Mouse (Mus musculus): Measurements from ENCODE around the gene Serinc2. TPM values are rescaled to one million over a fixed set of nuclear protein-coding genes. Genes with fewer than 3 reads are reported as not detected.

The Serinc2 gene
- polyA plus RNA-seq, 1 experiment from 2014 or later: 4.4 TPM

DNA sequence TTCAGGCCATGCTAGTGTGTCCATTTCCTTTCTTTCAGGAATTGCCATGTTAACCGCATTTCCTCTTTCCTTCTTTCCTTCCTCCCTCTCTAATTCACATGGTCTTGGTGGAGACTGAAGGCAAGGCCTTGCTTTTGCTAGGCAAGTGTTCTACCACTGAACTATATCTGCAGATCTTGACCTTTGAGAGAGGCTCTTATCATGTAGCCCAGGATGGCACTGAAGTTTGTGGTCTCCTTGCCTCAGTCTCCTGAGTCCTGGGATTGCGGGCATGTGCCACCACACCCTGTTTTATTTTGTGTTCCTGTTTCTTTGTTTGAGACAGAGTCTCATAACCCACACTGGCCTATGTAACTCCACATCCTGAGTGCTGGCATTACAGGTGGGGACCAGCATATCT lies 67.1 kb downstream of the Serinc2 start:
- Histone ChIP-seq H3K4me2 (ENCODE audit: low read depth, low read length) (no peak overlapping the region), H3K9me3 (ENCODE audit: low read length) (no peaks in the 10 kb centered on the region), H3K4me1 (ENCODE audit: insufficient read depth) (0 out of 2 replicates have a peak, but pooled peaks cover 3% of the 10 kb centered on the region), H3K9ac (replicated peaks) (no peak overlapping the region), H3K27ac (ENCODE audit: low read depth) (no peak overlapping the region), H3K36me3 (replicated peaks; ENCODE audit: insufficient read depth, low read length) (no peaks in the 10 kb centered on the region), H3K27me3 (ENCODE audit: insufficient read depth, low read length) (no peaks in the 10 kb centered on the region), H3K4me3 (ENCODE audit: low read depth, low read length) (no peak overlapping the region)
- TF ChIP-seq CTCF (IDR thresholded peaks at IDR 0.05; ENCODE audit: low read depth) (no peak), EP300 (IDR thresholded peaks at IDR 0.05; ENCODE audit: low read depth) (no peak)
- WGBS (ENCODE audit: insufficient replicate concordance): 79% methylated on average over 2 of the region's 2 CpGs
- ATAC-seq (no peak), DNase-seq (no peak)

Other genes starting within 250 kb of the Serinc2 start
- 2.3 and 3.0 TPM in 2 replicates for gene Col16a1, start 231.4 kb downstream of the Serinc2 start, polyA plus RNA-seq (2015; fragmentation: Nextera tagmentation; extraction: Ambion mirVana)
- gene Pef1, start 176.6 kb downstream of the Serinc2 start, polyA plus RNA-seq (2015; fragmentation: Nextera tagmentation; extraction: Ambion mirVana): 25.0 and 26.0 TPM in 2 replicates
- not detected in 2 replicates for gene Hcrtr1, start 139.8 kb downstream of the Serinc2 start, polyA plus RNA-seq (2015; fragmentation: Nextera tagmentation; extraction: Ambion mirVana)
- 22.6 and 22.9 TPM in 2 replicates for gene Tinagl1, start 104.1 kb downstream of the Serinc2 start, polyA plus RNA-seq (2015; fragmentation: Nextera tagmentation; extraction: Ambion mirVana)
- not detected in 2 replicates for gene Gm853, start 56.8 kb downstream of the Serinc2 start, polyA plus RNA-seq (2015; fragmentation: Nextera tagmentation; extraction: Ambion mirVana)
- gene Fabp3, start 29.4 kb upstream of the Serinc2 start, polyA plus RNA-seq (2015; fragmentation: Nextera tagmentation; extraction: Ambion mirVana): 1.3 and 26.0 TPM in 2 replicates
- gene Gm10570, start 29.5 kb upstream of the Serinc2 start, polyA plus RNA-seq (2015; fragmentation: Nextera tagmentation; extraction: Ambion mirVana): not detected in 2 replicates
- 26.3 and 27.5 TPM in 2 replicates for gene Zcchc17, start 80.7 kb upstream of the Serinc2 start, polyA plus RNA-seq (2015; fragmentation: Nextera tagmentation; extraction: Ambion mirVana)
- gene Snrnp40, start 80.9 kb upstream of the Serinc2 start, polyA plus RNA-seq (2015; fragmentation: Nextera tagmentation; extraction: Ambion mirVana): 37.7 and 39.9 TPM in 2 replicates